Mouse (Mus musculus): ENCODE measurements around the gene Plekha1. TPM values are rescaled to one million over a fixed set of nuclear protein-coding genes. Genes with fewer than 3 reads are reported as not detected.

The Plekha1 gene
- polyA plus RNA-seq, 1 experiment = 23.1 TPM

GRCm38 (mm10) chr7:130951004-130951403, 85.4 kb downstream of the Plekha1 start:
- H3K36me3 ChIP-seq (ENCODE audit: control insufficient read depth, insufficient read depth, low read length) = no peaks in the 10 kb centered on the region
- H3K27ac ChIP-seq (ENCODE audit: control insufficient read depth, insufficient read depth, low read length) = no peak overlapping the region
- TF ChIP-seq CTCF (IDR thresholded peaks at IDR 0.05; ENCODE audit: borderline replicate concordance, control insufficient read depth, extremely low read depth, insufficient read depth, low read length, poor library complexity) (no peak), POLR2A (IDR thresholded peaks at IDR 0.05; ENCODE audit: control insufficient read depth, extremely low read depth, insufficient read depth, low read length, poor library complexity) (no peak)
- no peak for DNase-seq
- WGBS = 96% methylated on average over 5 of the region's 5 CpGs
- no peaks in the 10 kb centered on the region for H3K27me3 ChIP-seq (ENCODE audit: control insufficient read depth, insufficient read depth, low read length)
- no peak overlapping the region for H3K4me3 ChIP-seq (ENCODE audit: control insufficient read depth, insufficient read depth, low read length)
- no peaks in the 10 kb centered on the region for H3K4me1 ChIP-seq (replicated peaks; ENCODE audit: control insufficient read depth, insufficient read depth, low read length)

DNA sequence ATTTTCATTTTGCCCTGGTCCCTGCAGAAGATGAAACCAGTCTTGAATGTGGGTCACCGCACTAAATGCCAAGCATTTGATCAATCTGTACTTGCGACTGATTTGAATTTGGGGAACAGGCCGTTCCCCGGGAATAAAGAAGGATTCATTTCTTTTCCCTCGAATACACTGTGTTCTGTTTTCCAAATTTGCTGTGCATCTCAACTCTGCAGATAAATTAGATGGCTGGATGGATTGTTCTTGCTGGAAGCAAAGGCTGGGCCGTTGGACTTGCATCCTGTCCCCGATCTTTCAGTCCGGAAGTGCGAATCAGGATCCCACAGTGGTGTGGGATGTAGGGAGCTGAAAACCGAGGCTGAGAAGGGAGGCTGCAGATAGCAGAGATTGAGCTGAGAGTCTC, 87.8 kb downstream of the Plekha1 start:
- WGBS = 91% methylated on average over 10 of the region's 10 CpGs
- Histone ChIP-seq H3K27me3 (ENCODE audit: control insufficient read depth, insufficient read depth, low read length) (no peaks in the 10 kb centered on the region), H3K36me3 (ENCODE audit: control insufficient read depth, insufficient read depth, low read length) (no peaks in the 10 kb centered on the region), H3K27ac (ENCODE audit: control insufficient read depth, insufficient read depth, low read length) (no peak overlapping the region), H3K4me3 (ENCODE audit: control insufficient read depth, insufficient read depth, low read length) (no peak overlapping the region), H3K4me1 (replicated peaks; ENCODE audit: control insufficient read depth, insufficient read depth, low read length) (no peaks in the 10 kb centered on the region)
- DNase-seq = no peak
- no peak for TF ChIP-seq CTCF (IDR thresholded peaks at IDR 0.05; ENCODE audit: borderline replicate concordance, control insufficient read depth, extremely low read depth, insufficient read depth, low read length, poor library complexity)
- no peak for TF ChIP-seq POLR2A (IDR thresholded peaks at IDR 0.05; ENCODE audit: control insufficient read depth, extremely low read depth, insufficient read depth, low read length, poor library complexity)

GRCm38 (mm10) chr7:130954177-130954601, 88.6 kb downstream of the Plekha1 start:
- Histone ChIP-seq H3K36me3 (ENCODE audit: control insufficient read depth, insufficient read depth, low read length) (no peaks in the 10 kb centered on the region), H3K4me3 (ENCODE audit: control insufficient read depth, insufficient read depth, low read length) (no peak overlapping the region), H3K27me3 (ENCODE audit: control insufficient read depth, insufficient read depth, low read length) (no peaks in the 10 kb centered on the region), H3K27ac (ENCODE audit: control insufficient read depth, insufficient read depth, low read length) (no peak overlapping the region), H3K4me1 (replicated peaks; ENCODE audit: control insufficient read depth, insufficient read depth, low read length) (no peaks in the 10 kb centered on the region)
- no peak for DNase-seq
- TF ChIP-seq CTCF (IDR thresholded peaks at IDR 0.05; ENCODE audit: borderline replicate concordance, control insufficient read depth, extremely low read depth, insufficient read depth, low read length, poor library complexity) (no peak), POLR2A (IDR thresholded peaks at IDR 0.05; ENCODE audit: control insufficient read depth, extremely low read depth, insufficient read depth, low read length, poor library complexity) (no peak)
- 92% methylated on average over 10 of the region's 10 CpGs for WGBS

DNA sequence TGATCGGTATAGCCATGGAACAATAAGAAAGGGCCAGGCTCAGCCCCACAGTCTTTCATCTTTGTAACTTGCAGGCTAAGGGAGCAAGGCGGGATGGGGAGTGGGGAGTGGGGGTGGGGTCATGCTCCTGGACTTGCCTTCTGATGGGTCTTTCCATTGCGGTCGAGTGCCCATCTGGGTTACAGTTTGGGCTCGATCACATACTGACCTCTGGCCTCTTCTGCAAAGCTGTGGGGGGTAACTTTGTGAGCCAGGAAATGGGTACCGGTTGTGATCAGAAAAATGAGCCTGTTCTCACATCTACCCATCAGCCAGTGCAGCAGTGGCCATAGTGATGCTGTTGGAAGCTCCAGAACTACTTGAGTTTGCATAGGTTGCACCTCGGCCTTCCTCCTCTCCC, 93.0 kb downstream of the Plekha1 start:
- Histone ChIP-seq H3K4me3 (ENCODE audit: control insufficient read depth, insufficient read depth, low read length) (no peak overlapping the region), H3K4me1 (replicated peaks; ENCODE audit: control insufficient read depth, insufficient read depth, low read length) (no peaks in the 10 kb centered on the region), H3K27me3 (ENCODE audit: control insufficient read depth, insufficient read depth, low read length) (no peaks in the 10 kb centered on the region), H3K27ac (ENCODE audit: control insufficient read depth, insufficient read depth, low read length) (no peak overlapping the region), H3K36me3 (ENCODE audit: control insufficient read depth, insufficient read depth, low read length) (no peaks in the 10 kb centered on the region)
- DNase-seq = no peak
- 95% methylated on average over 7 of the region's 7 CpGs for WGBS
- TF ChIP-seq CTCF (IDR thresholded peaks at IDR 0.05; ENCODE audit: borderline replicate concordance, control insufficient read depth, extremely low read depth, insufficient read depth, low read length, poor library complexity) = no peak
- TF ChIP-seq POLR2A (IDR thresholded peaks at IDR 0.05; ENCODE audit: control insufficient read depth, extremely low read depth, insufficient read depth, low read length, poor library complexity) = no peak

DNA sequence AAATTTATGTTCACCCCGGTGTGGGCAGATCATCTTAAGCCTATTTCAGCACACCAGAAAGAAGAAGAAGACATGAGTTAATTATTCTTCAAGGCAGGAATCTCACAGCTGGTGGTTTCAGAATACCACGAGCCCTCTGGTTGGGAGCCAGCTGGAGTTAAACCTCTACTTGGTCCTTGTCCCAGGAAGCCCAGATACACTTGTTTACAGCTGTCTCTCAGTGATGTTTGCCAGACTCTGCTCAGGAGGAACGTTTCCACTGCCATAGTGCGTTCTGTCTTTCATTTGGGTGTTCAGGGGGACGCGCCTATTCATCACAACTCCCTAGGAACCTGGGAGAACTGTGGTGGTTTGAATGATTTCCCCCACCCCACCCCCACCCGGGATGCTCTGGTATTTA, 94.3 kb downstream of the Plekha1 start:
- Histone ChIP-seq H3K27ac (ENCODE audit: control insufficient read depth, insufficient read depth, low read length) (no peak overlapping the region), H3K36me3 (ENCODE audit: control insufficient read depth, insufficient read depth, low read length) (no peaks in the 10 kb centered on the region), H3K4me1 (replicated peaks; ENCODE audit: control insufficient read depth, insufficient read depth, low read length) (no peaks in the 10 kb centered on the region), H3K4me3 (ENCODE audit: control insufficient read depth, insufficient read depth, low read length) (no peak overlapping the region), H3K27me3 (ENCODE audit: control insufficient read depth, insufficient read depth, low read length) (no peaks in the 10 kb centered on the region)
- DNase-seq = no peak
- 43% methylated on average over 7 of the region's 7 CpGs for WGBS
- TF ChIP-seq CTCF (IDR thresholded peaks at IDR 0.05; ENCODE audit: borderline replicate concordance, control insufficient read depth, extremely low read depth, insufficient read depth, low read length, poor library complexity) (no peak), POLR2A (IDR thresholded peaks at IDR 0.05; ENCODE audit: control insufficient read depth, extremely low read depth, insufficient read depth, low read length, poor library complexity) (no peak)

DNA sequence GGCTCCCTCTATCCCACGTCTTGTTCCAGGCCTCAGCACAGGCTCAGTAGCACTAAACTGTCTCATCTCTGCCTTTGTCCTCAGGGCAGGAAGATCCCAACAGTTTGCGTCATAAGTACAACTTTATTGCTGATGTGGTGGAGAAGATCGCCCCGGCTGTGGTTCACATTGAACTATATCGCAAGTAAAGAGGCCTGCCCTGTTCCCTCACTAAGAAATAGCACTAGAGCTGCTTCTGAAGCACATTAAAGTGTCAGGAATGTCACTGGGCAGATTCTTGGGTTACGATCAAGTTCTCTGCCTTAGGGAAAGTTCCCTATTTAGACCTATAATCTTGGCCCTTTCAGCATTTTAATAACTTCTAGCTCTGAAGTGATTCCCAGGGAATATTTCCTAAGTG, 95.9 kb downstream of the Plekha1 start:
- TF ChIP-seq CTCF (IDR thresholded peaks at IDR 0.05; ENCODE audit: borderline replicate concordance, control insufficient read depth, extremely low read depth, insufficient read depth, low read length, poor library complexity) = no peak
- Histone ChIP-seq H3K4me1 (replicated peaks; ENCODE audit: control insufficient read depth, insufficient read depth, low read length) (no peaks in the 10 kb centered on the region), H3K27me3 (ENCODE audit: control insufficient read depth, insufficient read depth, low read length) (no peaks in the 10 kb centered on the region), H3K36me3 (ENCODE audit: control insufficient read depth, insufficient read depth, low read length) (no peaks in the 10 kb centered on the region), H3K4me3 (ENCODE audit: control insufficient read depth, insufficient read depth, low read length) (no peak overlapping the region), H3K27ac (ENCODE audit: control insufficient read depth, insufficient read depth, low read length) (no peak overlapping the region)
- 96% methylated on average over 6 of the region's 6 CpGs for WGBS
- DNase-seq = no peak

Other genes with a start within 250 kb of the Plekha1 start
- 0.13 and 0.15 TPM in 2 replicates for gene Btbd16, start 91.7 kb upstream of the Plekha1 start, polyA plus RNA-seq (2012; rRNA removed)
- 35.8 TPM in 2 replicates for gene Htra1, start 70.4 kb downstream of the Plekha1 start, polyA plus RNA-seq (2012; rRNA removed)
- 0.64 and 0.94 TPM in 2 replicates for gene Dmbt1, start 166.3 kb downstream of the Plekha1 start, polyA plus RNA-seq (2012; rRNA removed)

Measured in thymus, adult 2 months (tissue).